Mouse (Mus musculus) hindbrain, embryonic 10.5 days (tissue): ENCODE measurements around the gene Card19. TPM values are rescaled to one million over a fixed set of nuclear protein-coding genes. Genes with fewer than 3 reads are reported as not detected.

Source experiments
- DNase-seq: peaks from one replicate; pipeline ENCODE4 v3.0.0-alpha.2; 2017; ENCODE audit warnings: low spot score
- H3K27ac ChIP-seq: fragments of 300-500 bp; sonication (generic); 2 replicates; pipeline ENCODE4 v1.5.1; 2016; ENCODE audit warnings: mild to moderate bottlenecking, moderate library complexity
- H3K27me3 ChIP-seq: fragments of 300-500 bp; sonication (generic); 2 replicates; pipeline ENCODE4 v1.6.1; 2016; ENCODE audit warnings: mild to moderate bottlenecking; ENCODE audit not compliant: poor library complexity, insufficient read depth, severe bottlenecking
- H3K36me3 ChIP-seq: fragments of 300-500 bp; sonication (generic); 2 replicates; pipeline ENCODE4 v1.6.1; 2016; ENCODE audit warnings: mild to moderate bottlenecking, moderate library complexity
- H3K4me1 ChIP-seq: fragments of 300-500 bp; sonication (generic); replicated peaks from 2 replicates; pipeline ENCODE4 v1.6.1; 2016; ENCODE audit warnings: mild to moderate bottlenecking
- H3K4me3 ChIP-seq: fragments of 300-500 bp; sonication (generic); 2 replicates; pipeline ENCODE4 v1.5.1; 2016; ENCODE audit warnings: mild to moderate bottlenecking, moderate library complexity
- H3K9me3 ChIP-seq: fragments of 300-500 bp; sonication (generic); 2 replicates; pipeline ENCODE4 v1.6.1; 2016; ENCODE audit warnings: mild to moderate bottlenecking, moderate library complexity
- WGBS: fragments of 180-500 bp; shearing (Covaris S2); methylation state at CpG from one replicate; pipeline ENCODE4 v1.1.7; 2016; 5-methylcytosine and 5-hydroxymethylcytosine counted together
- polyA plus RNA-seq: library from polyadenylated mRNA; unstranded; fragments of >200 nt; fragmentation: Nextera tagmentation; extraction: Ambion mirVana; gene quantifications from 2 replicates; pipeline ENCODE4 v1.2.1, GENCODE M21; 2016

Gene Card19
- polyA plus RNA-seq, 1 experiment from 2014 or later = 25.8 TPM

GRCm38 (mm10) chr13:49188219-49188965 lies 27.4 kb downstream of the Card19 start:
- Histone ChIP-seq H3K4me1 (peaks cover 65% of the 10 kb centered on the region), H3K9me3 (no peaks in the 10 kb centered on the region), H3K27me3 (peaks cover 40% of the 10 kb centered on the region), H3K4me3 (peak overlapping the region; percentile 84), H3K36me3 (no peaks in the 10 kb centered on the region), H3K27ac (peak overlapping the region; percentile 84)
- 22% methylated on average over 15 of the region's 15 CpGs for WGBS
- no peak for DNase-seq

- WGBS = under 1% methylated on average over 87 of the region's 87 CpGs
Observed at GRCm38 (mm10) chr13:49187288-49188218, 28.3 kb downstream of the Card19 start, which contains the start of gene Ninj1. Gene Ninj1 (plus strand): TSS chr13:49187485.

GRCm38 (mm10) chr13:49186798-49187287 lies 29.0 kb downstream of the Card19 start:
- no peaks in the 10 kb centered on the region for H3K36me3 ChIP-seq
- H3K27me3 ChIP-seq = peaks cover 40% of the 10 kb centered on the region
- H3K27ac ChIP-seq = peak overlapping the region; percentile 84
- no peak for DNase-seq
- WGBS = 15% methylated on average over 11 of the region's 11 CpGs
- H3K4me1 ChIP-seq = peaks cover 55% of the 10 kb centered on the region
- no peaks in the 10 kb centered on the region for H3K9me3 ChIP-seq
- H3K4me3 ChIP-seq = peak overlapping the region; percentile 84

More at GRCm38 (mm10) chr13:49187288-49188218, 28.3 kb downstream of the Card19 start, which contains the start of gene Ninj1:
- DNase-seq = peak; percentile 80
- Histone ChIP-seq H3K4me1 (peaks cover 62% of the 10 kb centered on the region), H3K9me3 (no peaks in the 10 kb centered on the region), H3K36me3 (no peaks in the 10 kb centered on the region), H3K27ac (peak within 1 kb of the TSS; percentile 84), H3K27me3 (peaks cover 40% of the 10 kb centered on the region), H3K4me3 (peak within 1 kb of the TSS; percentile 84)

- no peak for DNase-seq
- Histone ChIP-seq H3K27me3 (peaks cover 26% of the 10 kb centered on the region), H3K4me1 (peaks cover 35% of the 10 kb centered on the region), H3K4me3 (no peak overlapping the region), H3K9me3 (no peaks in the 10 kb centered on the region), H3K27ac (0 out of 2 replicates have a peak overlapping the region, but pooled peaks have one; percentile 40), H3K36me3 (no peaks in the 10 kb centered on the region)
- WGBS = 58% methylated on average over 5 of the region's 5 CpGs
Observed at GRCm38 (mm10) chr13:49183646-49184045, 32.2 kb downstream of the Card19 start.

GRCm38 (mm10) chr13:49183161-49183560 lies 32.7 kb downstream of the Card19 start:
- H3K27ac ChIP-seq = peak overlapping the region; percentile 40; the same call in 1 of the 2 replicates
- 72% methylated on average over 5 of the region's 5 CpGs for WGBS
- H3K4me3 ChIP-seq = no peak overlapping the region
- DNase-seq = no peak
- H3K27me3 ChIP-seq = peaks cover 21% of the 10 kb centered on the region
- H3K36me3 ChIP-seq = no peaks in the 10 kb centered on the region
- H3K4me1 ChIP-seq = peaks cover 30% of the 10 kb centered on the region
- no peaks in the 10 kb centered on the region for H3K9me3 ChIP-seq

GRCm38 (mm10) chr13:49181411-49181984 lies 34.3 kb downstream of the Card19 start:
- Histone ChIP-seq H3K9me3 (no peaks in the 10 kb centered on the region), H3K27me3 (peaks cover 17% of the 10 kb centered on the region), H3K27ac (no peak overlapping the region; the same call in 1 of the 2 replicates), H3K4me3 (no peak overlapping the region), H3K36me3 (no peaks in the 10 kb centered on the region), H3K4me1 (peaks cover 15% of the 10 kb centered on the region)
- no peak for DNase-seq
- 82% methylated on average over 3 of the region's 3 CpGs for WGBS

GRCm38 (mm10) chr13:49180691-49181090 lies 35.1 kb downstream of the Card19 start:
- Histone ChIP-seq H3K4me3 (no peak overlapping the region), H3K27ac (no peak overlapping the region), H3K4me1 (peaks cover 12% of the 10 kb centered on the region), H3K36me3 (no peaks in the 10 kb centered on the region), H3K27me3 (peaks cover 9% of the 10 kb centered on the region), H3K9me3 (no peaks in the 10 kb centered on the region)
- WGBS = 54% methylated on average over 1 of the region's 1 CpGs
- no peak for DNase-seq

- H3K36me3 ChIP-seq = no peaks in the 10 kb centered on the region
- peaks cover 12% of the 10 kb centered on the region for H3K4me1 ChIP-seq
- no peak for DNase-seq
- no peaks in the 10 kb centered on the region for H3K9me3 ChIP-seq
- WGBS = 83% methylated on average over 5 of the region's 5 CpGs
- H3K27me3 ChIP-seq = peaks cover 7% of the 10 kb centered on the region; the same call in 1 of the 2 replicates
- no peak overlapping the region for H3K27ac ChIP-seq
- H3K4me3 ChIP-seq = no peak overlapping the region
Observed at GRCm38 (mm10) chr13:49180274-49180673, 35.6 kb downstream of the Card19 start.

- H3K27ac ChIP-seq = peak overlapping the region; percentile 4; the same call in 1 of the 2 replicates
- 73% methylated on average over 19 of the region's 19 CpGs for WGBS
- H3K9me3 ChIP-seq = no peaks in the 10 kb centered on the region
- no peak for DNase-seq
- H3K27me3 ChIP-seq = peaks cover under 1% of the 10 kb centered on the region; the same call in 1 of the 2 replicates
- no peaks in the 10 kb centered on the region for H3K36me3 ChIP-seq
- no peak overlapping the region for H3K4me3 ChIP-seq
- peaks cover 12% of the 10 kb centered on the region for H3K4me1 ChIP-seq
Observed at GRCm38 (mm10) chr13:49178839-49179585, 36.8 kb downstream of the Card19 start.

- H3K4me3 ChIP-seq = no peak overlapping the region
- WGBS = 85% methylated on average over 10 of the region's 10 CpGs
- H3K27ac ChIP-seq = no peak overlapping the region
- peaks cover 16% of the 10 kb centered on the region for H3K27me3 ChIP-seq
- H3K4me1 ChIP-seq = peaks cover 19% of the 10 kb centered on the region
- no peaks in the 10 kb centered on the region for H3K36me3 ChIP-seq
- no peak for DNase-seq
- H3K9me3 ChIP-seq = no peaks in the 10 kb centered on the region
Observed at GRCm38 (mm10) chr13:49175509-49175908, 40.3 kb downstream of the Card19 start.

GRCm38 (mm10) chr13:49172971-49173596 lies 42.8 kb downstream of the Card19 start:
- Histone ChIP-seq H3K9me3 (no peaks in the 10 kb centered on the region), H3K27me3 (peaks cover 16% of the 10 kb centered on the region), H3K4me3 (no peak overlapping the region), H3K4me1 (peaks cover 13% of the 10 kb centered on the region), H3K27ac (no peak overlapping the region), H3K36me3 (no peaks in the 10 kb centered on the region)
- 9% methylated on average over 12 of the region's 12 CpGs for WGBS
- peak; percentile 91 for DNase-seq
